Mouse (Mus musculus): ENCODE results near the gene Galr3. TPM values are rescaled to one million over a fixed set of nuclear protein-coding genes. Genes with fewer than 3 reads are reported as not detected.

Galr3 gene
- total RNA-seq, 4 experiments from 2014 or later = 0.81 to 1.0 TPM; not detected in 2

Small RNA genes within 50 kb of the gene (microRNA-seq; reads per million reads assigned to microRNA genes)
- 0.64 to 3.0 reads per million in 2 experiments for gene Mir6956

Other genes starting within 250 kb of the Galr3 start
- 1 to 10 TPM; 6.6 to 8.2 (median 6.9) TPM for gene Card10, start 238.8 kb upstream of the Galr3 start, total RNA-seq (2022)
- gene Cdc42ep1, start 199.3 kb upstream of the Galr3 start, total RNA-seq (2022) = 10 to 100 TPM; 14.5 to 18.7 (median 16.2) TPM
- not detected for gene Lgals2, start 186.4 kb upstream of the Galr3 start, total RNA-seq (2022)
- gene Gga1, start 164.7 kb upstream of the Galr3 start, total RNA-seq (2022) = 10 to 100 TPM; 59.2 to 63.9 (median 62.6) TPM
- gene Gm49510, start 142.2 kb upstream of the Galr3 start, total RNA-seq (2022) = 1 to 10 TPM in 1 of 4 experiments, under 1 TPM in 2, not detected in 1; 0.34 to 1.2 (median 0.38) TPM
- gene Sh3bp1, start 142.1 kb upstream of the Galr3 start, total RNA-seq (2022) = 10 to 100 TPM; 28.9 to 33.0 (median 31.8) TPM
- gene Pdxp, start 128.0 kb upstream of the Galr3 start, total RNA-seq (2022) = 100 to 1,000 TPM; 140 to 156 (median 148) TPM
- 10 to 100 TPM; 16.9 to 40.3 (median 28.2) TPM for gene Lgals1, start 115.2 kb upstream of the Galr3 start, total RNA-seq (2022)
- gene Nol12, start 107.0 kb upstream of the Galr3 start, total RNA-seq (2022) = 10 to 100 TPM; 34.4 to 41.8 (median 37.7) TPM
- gene Triobp, start 94.2 kb upstream of the Galr3 start, total RNA-seq (2022) = 10 to 100 TPM in 2 of 4 experiments, 1 to 10 TPM in 2; 7.0 to 14.1 (median 11.5) TPM
- 10 to 100 TPM; 73.6 to 88.0 (median 81.8) TPM for gene H1f0, start 13.4 kb upstream of the Galr3 start, total RNA-seq (2022)
- gene Ankrd54, start 21.0 kb downstream of the Galr3 start, total RNA-seq (2022) = 10 to 100 TPM; 17.3 to 23.9 (median 18.2) TPM
- 10 to 100 TPM; 76.9 to 82.0 (median 77.9) TPM for gene Eif3l, start 33.3 kb downstream of the Galr3 start, total RNA-seq (2022)
- 10 to 100 TPM; 36.0 to 40.9 (median 38.3) TPM for gene Micall1, start 67.0 kb downstream of the Galr3 start, total RNA-seq (2022)
- 100 to 1,000 TPM in 1 of 4 experiments, 10 to 100 TPM in 3; 78.1 to 105 (median 92.0) TPM for gene Polr2f, start 99.1 kb downstream of the Galr3 start, total RNA-seq (2022)
- 10 to 100 TPM in 3 of 4 experiments, 1 to 10 TPM in 1; 9.4 to 12.9 (median 11.1) TPM for gene 1700088E04Rik, start 99.4 kb downstream of the Galr3 start, total RNA-seq (2022)
- gene Sox10, start 123.4 kb downstream of the Galr3 start, total RNA-seq (2022) = 10 to 100 TPM; 34.6 to 40.4 (median 37.8) TPM
- 10 to 100 TPM; 46.2 to 63.5 (median 50.6) TPM for gene Pick1, start 187.3 kb downstream of the Galr3 start, total RNA-seq (2022)
- gene Gm49486, start 187.5 kb downstream of the Galr3 start, total RNA-seq (2022) = under 1 TPM; 0.20 to 0.77 (median 0.49) TPM
- under 1 TPM in 1 of 4 experiments, not detected in 3; 0.30 TPM for gene Slc16a8, start 212.9 kb downstream of the Galr3 start, total RNA-seq (2022)
- gene Baiap2l2, start 243.7 kb downstream of the Galr3 start, total RNA-seq (2022) = 10 to 100 TPM in 2 of 4 experiments, 1 to 10 TPM in 2; 1.5 to 19.3 (median 10.9) TPM

All from layer of hippocampus, adult 8-10 months (tissue).